Mouse (Mus musculus): ENCODE measurements around the gene Csf2. TPM values are rescaled to one million over a fixed set of nuclear protein-coding genes. Genes with fewer than 3 reads are reported as not detected.
"Not testable (repeated sequence)": the region's sequence is repeated elsewhere in the genome, so short reads cannot be mapped to it uniquely, and the experiment has no call there.

Gene Csf2
- 1.2 and 2.5 TPM in 2 replicates for polyA plus RNA-seq (2015; fragmentation: Nextera tagmentation; extraction: Ambion mirVana)

DNA sequence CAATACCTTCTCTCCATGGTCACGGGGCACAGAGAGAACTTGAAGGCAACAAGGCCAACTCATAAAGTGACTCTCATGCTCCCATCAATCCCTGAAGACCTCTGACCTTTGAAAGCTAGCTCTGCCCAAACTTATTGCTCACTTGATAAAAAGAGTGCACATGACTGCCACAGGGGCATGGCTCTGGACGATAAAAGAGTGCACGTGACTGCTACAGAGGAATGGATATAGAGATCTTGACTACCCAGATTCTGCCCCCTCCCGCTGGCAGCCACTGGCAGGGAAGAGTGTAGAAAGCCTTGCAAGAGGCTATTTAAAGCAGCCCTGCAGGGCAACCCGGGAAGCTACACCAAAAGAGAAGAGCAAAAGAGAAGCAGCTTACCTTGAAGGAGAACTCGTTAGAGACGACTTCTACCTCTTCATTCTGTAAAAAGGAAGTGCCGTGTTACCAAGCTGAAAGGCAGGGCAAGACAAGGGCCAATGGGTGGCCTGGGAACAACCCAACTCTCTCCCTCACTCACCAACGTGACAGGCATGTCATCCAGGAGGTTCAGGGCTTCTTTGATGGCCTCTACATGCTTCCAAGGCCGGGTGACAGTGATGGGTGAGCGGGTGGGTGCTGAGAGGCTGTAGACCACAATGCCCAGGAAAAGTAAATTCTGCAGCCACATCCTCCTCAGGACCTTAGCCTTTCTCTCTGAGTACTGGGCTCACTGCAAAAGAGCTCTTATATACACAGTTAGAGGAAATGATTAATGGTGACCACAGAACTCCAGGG is at the start of gene Csf2:
TSS of gene Csf2 (minus strand) at position 728 of the 778 bp plus-strand sequence.
- WGBS = 32% methylated on average over 11 of the region's 11 CpGs
- ATAC-seq (ENCODE audit: low read depth) = peak; percentile 18; the same call in 1 of the 2 replicates
- peak within 1 kb of the TSS; percentile 34 for H3K4me2 ChIP-seq (ENCODE audit: low read depth, low read length)

DNA sequence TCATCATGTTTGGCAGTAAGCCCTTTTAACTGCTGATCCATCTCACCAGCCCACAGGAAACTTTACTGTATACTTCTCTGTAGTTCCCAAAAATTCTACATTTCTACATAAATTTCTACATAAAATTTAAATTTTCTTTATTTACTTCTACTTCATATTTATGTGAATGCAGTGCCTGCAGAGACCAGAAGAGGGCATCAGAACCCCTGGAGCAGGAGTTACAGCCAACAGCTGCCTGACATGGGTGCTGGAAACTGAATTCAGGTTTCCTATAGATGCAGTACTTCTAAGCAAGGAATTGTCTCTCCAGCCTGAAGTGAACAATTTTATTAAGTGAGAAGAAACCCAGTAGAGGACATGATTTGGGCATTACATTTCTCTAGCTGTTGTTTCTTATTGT is 49.3 kb upstream of the Csf2 start:
- Histone ChIP-seq H3K27me3 (ENCODE audit: control insufficient read depth, insufficient read depth, low read depth, low read length) (no peaks in the 10 kb centered on the region; the same call in 1 of the 2 replicates), H3K36me3 (ENCODE audit: control insufficient read depth, insufficient read depth, low read length) (no peaks in the 10 kb centered on the region), H3K9ac (ENCODE audit: low read length) (no peak overlapping the region), H3K4me3 (ENCODE audit: low read length) (no peak overlapping the region), H3K4me2 (ENCODE audit: low read depth, low read length) (no peak overlapping the region), H3K4me1 (replicated peaks; ENCODE audit: control insufficient read depth, insufficient read depth, low read length) (no peaks in the 10 kb centered on the region), H3K27ac (ENCODE audit: low read length) (no peak overlapping the region), H3K9me3 (ENCODE audit: control insufficient read depth, low read length) (no peaks in the 10 kb centered on the region)
- ATAC-seq (ENCODE audit: low read depth) = no peak

More for the DNA sequence above, at the start of gene Csf2:
- no peak within 1 kb of the TSS for H3K9ac ChIP-seq (ENCODE audit: low read length)
- no peak within 1 kb of the TSS for H3K4me3 ChIP-seq (ENCODE audit: low read length)
- peak within 1 kb of the TSS; percentile 85 for H3K27ac ChIP-seq (ENCODE audit: low read length)
- H3K4me1 ChIP-seq (replicated peaks; ENCODE audit: control insufficient read depth, insufficient read depth, low read length) = peaks cover 33% of the 10 kb centered on the region
- H3K36me3 ChIP-seq (ENCODE audit: control insufficient read depth, insufficient read depth, low read length) = no peaks in the 10 kb centered on the region
- H3K27me3 ChIP-seq (ENCODE audit: control insufficient read depth, insufficient read depth, low read depth, low read length) = no peaks in the 10 kb centered on the region
- H3K9me3 ChIP-seq (ENCODE audit: control insufficient read depth, low read length) = no peaks in the 10 kb centered on the region

DNA sequence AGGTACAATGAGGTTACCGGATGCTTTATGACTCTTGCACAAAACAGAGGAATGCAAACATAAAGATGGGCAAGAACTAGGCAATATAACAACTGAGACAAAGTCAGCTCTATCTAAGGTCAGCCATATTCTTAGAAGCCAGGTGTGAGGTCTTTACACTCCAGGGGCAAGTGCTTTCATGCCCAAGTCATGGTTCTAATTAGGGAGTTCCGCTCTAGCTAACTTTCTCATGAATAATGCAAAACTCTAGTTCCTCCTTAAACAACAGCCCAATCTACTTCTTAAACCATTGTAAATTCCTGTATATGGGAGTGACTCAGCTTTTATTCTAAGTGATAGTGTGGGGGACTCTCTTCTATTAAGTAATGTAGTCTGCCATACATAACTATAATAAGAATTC is 48.0 kb upstream of the Csf2 start:
- not testable (repeated sequence) for ATAC-seq (ENCODE audit: low read depth); H3K9me3 ChIP-seq (ENCODE audit: control insufficient read depth, low read length)

DNA sequence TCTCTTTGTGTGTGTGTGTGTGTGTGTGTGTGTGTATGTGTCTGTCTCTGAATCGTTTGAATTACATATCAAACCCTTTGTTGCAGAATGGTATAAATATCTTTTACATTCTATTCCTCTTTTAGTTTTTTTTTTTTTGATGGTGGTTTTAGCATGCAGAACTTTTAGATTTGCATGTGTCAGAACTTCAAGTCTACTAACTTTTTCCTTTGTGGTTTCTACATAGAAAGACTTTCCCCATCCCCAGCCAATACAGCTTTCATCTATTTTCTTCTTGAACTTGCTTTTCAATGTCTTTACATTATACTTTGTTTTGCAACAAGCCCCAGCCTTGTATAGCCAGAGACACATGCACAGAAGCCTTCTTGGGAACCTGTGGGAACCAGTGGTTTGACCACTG is 47.3 kb upstream of the Csf2 start:
- no peak overlapping the region for H3K4me3 ChIP-seq (ENCODE audit: low read length)
- H3K36me3 ChIP-seq (ENCODE audit: control insufficient read depth, insufficient read depth, low read length) = no peaks in the 10 kb centered on the region
- WGBS = 90% methylated on average over 1 of the region's 1 CpGs
- H3K9ac ChIP-seq (ENCODE audit: low read length) = no peak overlapping the region
- H3K4me2 ChIP-seq (ENCODE audit: low read depth, low read length) = no peak overlapping the region
- ATAC-seq (ENCODE audit: low read depth) = no peak
- no peaks in the 10 kb centered on the region for H3K27me3 ChIP-seq (ENCODE audit: control insufficient read depth, insufficient read depth, low read depth, low read length)
- H3K9me3 ChIP-seq (ENCODE audit: control insufficient read depth, low read length) = no peaks in the 10 kb centered on the region
- no peaks in the 10 kb centered on the region for H3K4me1 ChIP-seq (replicated peaks; ENCODE audit: control insufficient read depth, insufficient read depth, low read length)
- no peak overlapping the region for H3K27ac ChIP-seq (ENCODE audit: low read length)

More for the DNA sequence above, 48.0 kb upstream of the Csf2 start:
- not testable (repeated sequence) for H3K4me1 ChIP-seq (replicated peaks; ENCODE audit: control insufficient read depth, insufficient read depth, low read length); H3K4me2 ChIP-seq (ENCODE audit: low read depth, low read length); H3K9ac ChIP-seq (ENCODE audit: low read length); H3K4me3 ChIP-seq (ENCODE audit: low read length); H3K36me3 ChIP-seq (ENCODE audit: control insufficient read depth, insufficient read depth, low read length); H3K27ac ChIP-seq (ENCODE audit: low read length); H3K27me3 ChIP-seq (ENCODE audit: control insufficient read depth, insufficient read depth, low read depth, low read length)
- WGBS = 90% methylated on average over 2 of the region's 2 CpGs

DNA sequence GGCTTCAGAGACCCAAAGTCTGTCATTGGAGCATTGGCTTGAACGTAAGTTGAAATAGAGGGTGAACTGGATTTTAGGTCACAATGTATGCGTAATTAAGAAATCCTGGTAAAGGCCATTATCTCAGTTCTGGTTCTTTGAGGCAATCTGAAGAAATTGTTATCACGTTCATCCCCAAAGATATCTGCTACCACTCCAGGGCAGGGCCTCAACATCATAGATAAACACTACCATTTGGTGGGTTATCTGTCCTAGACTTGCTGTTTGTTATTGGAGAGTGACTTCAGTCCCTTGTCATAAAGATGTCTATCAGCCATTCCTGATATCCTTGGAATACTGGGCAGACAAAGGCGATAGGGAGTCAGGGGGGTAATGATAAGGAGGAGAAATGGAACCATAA is 46.5 kb upstream of the Csf2 start:
- Histone ChIP-seq H3K9me3 (ENCODE audit: control insufficient read depth, low read length) (no peaks in the 10 kb centered on the region), H3K4me3 (ENCODE audit: low read length) (no peak overlapping the region), H3K36me3 (ENCODE audit: control insufficient read depth, insufficient read depth, low read length) (no peaks in the 10 kb centered on the region), H3K4me1 (replicated peaks; ENCODE audit: control insufficient read depth, insufficient read depth, low read length) (no peaks in the 10 kb centered on the region), H3K27me3 (ENCODE audit: control insufficient read depth, insufficient read depth, low read depth, low read length) (no peaks in the 10 kb centered on the region), H3K4me2 (ENCODE audit: low read depth, low read length) (no peak overlapping the region), H3K9ac (ENCODE audit: low read length) (no peak overlapping the region), H3K27ac (ENCODE audit: low read length) (no peak overlapping the region)
- WGBS = 77% methylated on average over 4 of the region's 4 CpGs
- ATAC-seq (ENCODE audit: low read depth) = no peak

DNA sequence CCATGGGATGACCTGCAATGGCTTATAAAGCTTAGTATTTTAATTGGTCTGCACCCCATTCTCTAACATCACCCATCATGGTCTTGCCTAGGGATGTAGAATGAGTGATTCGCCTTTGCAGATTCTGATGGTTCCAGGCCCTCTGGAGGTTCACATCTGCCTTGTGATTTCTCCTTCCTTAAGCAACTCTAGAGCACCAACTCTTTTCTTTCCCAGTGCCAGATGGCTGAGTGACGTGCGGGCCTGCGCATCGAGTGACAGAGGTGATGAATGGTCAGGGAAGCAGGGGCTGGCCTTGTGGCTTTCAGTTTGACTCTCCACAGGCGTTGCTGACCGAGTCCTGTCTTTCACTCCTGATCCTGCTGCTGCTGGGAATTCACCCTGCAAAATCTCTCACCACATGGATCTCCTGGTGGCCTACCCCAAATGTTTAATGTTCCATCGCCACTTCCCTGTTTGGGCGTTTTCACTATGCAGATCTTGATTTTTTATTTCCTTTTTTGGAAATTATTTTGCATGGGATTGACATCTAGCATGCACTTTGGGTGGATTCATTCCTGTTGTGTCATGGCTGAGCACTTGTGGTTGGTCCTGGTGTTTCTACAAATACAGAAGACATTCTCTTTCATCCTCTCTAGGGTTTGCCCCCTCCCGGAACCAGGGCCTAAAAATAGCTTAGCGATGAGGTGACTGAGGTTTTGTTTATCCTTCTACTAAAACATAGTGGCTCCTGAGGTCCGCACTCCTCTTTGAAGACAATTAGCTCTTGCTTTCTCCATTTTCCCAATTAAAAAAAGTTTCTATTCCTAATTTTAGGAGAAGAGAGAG is 44.7 kb upstream of the Csf2 start:
- Histone ChIP-seq H3K27me3 (ENCODE audit: control insufficient read depth, insufficient read depth, low read depth, low read length) (no peaks in the 10 kb centered on the region), H3K27ac (ENCODE audit: low read length) (no peak overlapping the region), H3K4me2 (ENCODE audit: low read depth, low read length) (no peak overlapping the region), H3K9ac (ENCODE audit: low read length) (no peak overlapping the region), H3K4me1 (replicated peaks; ENCODE audit: control insufficient read depth, insufficient read depth, low read length) (no peaks in the 10 kb centered on the region), H3K9me3 (ENCODE audit: control insufficient read depth, low read length) (no peaks in the 10 kb centered on the region), H3K4me3 (ENCODE audit: low read length) (no peak overlapping the region), H3K36me3 (ENCODE audit: control insufficient read depth, insufficient read depth, low read length) (no peaks in the 10 kb centered on the region)
- WGBS = 36% methylated on average over 12 of the region's 12 CpGs
- ATAC-seq (ENCODE audit: low read depth) = no peak

DNA sequence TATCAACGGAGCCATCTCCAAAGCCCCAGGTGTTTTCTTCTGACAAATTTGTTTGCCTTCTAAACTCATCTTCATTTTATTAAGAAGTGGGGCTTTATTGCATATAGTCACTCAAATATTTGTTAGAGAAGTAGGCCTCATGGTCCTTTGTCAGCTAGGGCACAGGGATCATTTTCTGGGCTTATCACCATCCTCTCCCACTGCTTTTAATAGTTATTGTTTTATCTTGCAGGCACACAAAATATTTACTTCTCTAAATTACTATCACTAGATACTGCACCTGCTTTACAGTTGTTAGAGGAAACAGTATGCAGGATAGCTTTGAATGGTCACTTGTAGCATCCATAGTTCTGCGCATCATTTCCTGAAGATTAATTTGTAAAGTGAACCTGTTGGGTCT is 42.7 kb upstream of the Csf2 start:
- no peak overlapping the region for H3K4me3 ChIP-seq (ENCODE audit: low read length)
- H3K36me3 ChIP-seq (ENCODE audit: control insufficient read depth, insufficient read depth, low read length) = no peaks in the 10 kb centered on the region
- 82% methylated on average over 2 of the region's 2 CpGs for WGBS
- no peak overlapping the region for H3K27ac ChIP-seq (ENCODE audit: low read length)
- H3K9me3 ChIP-seq (ENCODE audit: control insufficient read depth, low read length) = no peaks in the 10 kb centered on the region
- H3K4me2 ChIP-seq (ENCODE audit: low read depth, low read length) = no peak overlapping the region
- no peak for ATAC-seq (ENCODE audit: low read depth)
- H3K27me3 ChIP-seq (ENCODE audit: control insufficient read depth, insufficient read depth, low read depth, low read length) = no peaks in the 10 kb centered on the region
- H3K4me1 ChIP-seq (replicated peaks; ENCODE audit: control insufficient read depth, insufficient read depth, low read length) = no peaks in the 10 kb centered on the region
- no peak overlapping the region for H3K9ac ChIP-seq (ENCODE audit: low read length)

DNA sequence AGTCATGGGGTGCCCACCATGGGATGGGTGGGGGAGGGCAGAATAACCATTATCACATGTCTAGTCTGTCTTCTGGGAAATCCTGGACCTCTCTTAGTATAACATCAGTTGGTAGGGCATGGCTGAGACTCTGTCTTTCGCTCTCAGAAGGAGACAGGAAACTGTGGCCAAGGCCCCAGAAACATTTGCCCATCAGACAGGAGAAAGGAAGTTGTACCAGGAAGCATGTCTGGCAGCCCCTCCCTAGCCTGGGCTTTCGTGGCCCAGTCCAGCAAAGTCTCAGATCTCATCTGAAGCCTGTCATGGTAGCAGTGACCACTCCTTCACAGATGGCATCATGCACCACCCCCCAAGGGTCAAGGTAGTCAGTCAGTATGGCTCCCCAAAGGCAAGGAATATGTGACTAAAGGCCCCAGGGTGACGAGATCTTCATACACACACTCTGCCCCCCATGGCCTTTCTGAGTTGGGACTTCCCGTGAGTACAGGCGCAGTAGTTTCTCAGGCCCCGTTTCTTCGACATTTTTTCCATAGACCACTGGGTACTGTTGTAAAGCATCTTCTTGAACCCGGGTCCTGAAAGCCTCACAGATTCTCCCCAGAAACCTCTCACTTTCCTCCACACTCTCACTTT is 38.5 kb upstream of the Csf2 start:
- no peaks in the 10 kb centered on the region for H3K4me1 ChIP-seq (replicated peaks; ENCODE audit: control insufficient read depth, insufficient read depth, low read length)
- no peak overlapping the region for H3K4me3 ChIP-seq (ENCODE audit: low read length)
- no peak for ATAC-seq (ENCODE audit: low read depth)
- no peaks in the 10 kb centered on the region for H3K27me3 ChIP-seq (ENCODE audit: control insufficient read depth, insufficient read depth, low read depth, low read length)
- no peak overlapping the region for H3K27ac ChIP-seq (ENCODE audit: low read length)
- WGBS = 74% methylated on average over 8 of the region's 8 CpGs
- H3K36me3 ChIP-seq (ENCODE audit: control insufficient read depth, insufficient read depth, low read length) = no peaks in the 10 kb centered on the region
- no peak overlapping the region for H3K9ac ChIP-seq (ENCODE audit: low read length)
- H3K4me2 ChIP-seq (ENCODE audit: low read depth, low read length) = no peak overlapping the region
- no peaks in the 10 kb centered on the region for H3K9me3 ChIP-seq (ENCODE audit: control insufficient read depth, low read length)

DNA sequence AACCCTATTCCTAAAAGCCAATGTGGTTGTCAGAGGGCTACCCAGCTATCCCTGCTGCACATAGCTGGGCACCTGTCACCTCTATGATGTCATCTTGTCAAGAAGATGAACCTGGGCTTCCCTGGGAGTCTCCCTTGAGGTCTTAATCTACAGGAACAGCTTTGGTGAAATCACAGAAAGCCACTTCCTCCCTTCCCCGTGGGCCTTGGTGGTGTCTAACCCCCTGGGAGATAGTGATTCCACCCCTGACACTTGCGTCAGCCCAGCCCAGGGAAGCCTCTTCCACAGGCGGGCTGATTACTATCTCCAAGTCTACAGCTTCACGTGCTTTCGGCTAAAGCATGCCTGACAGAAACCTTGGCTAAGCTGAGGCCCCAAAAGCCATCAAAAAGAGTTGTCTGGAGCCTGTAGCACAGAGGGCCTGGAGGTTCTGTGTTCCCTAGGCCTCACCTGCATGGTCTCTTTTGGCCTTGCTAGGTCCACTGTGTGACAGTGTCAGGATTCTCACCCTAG is 22.0 kb upstream of the Csf2 start:
- no peaks in the 10 kb centered on the region for H3K27me3 ChIP-seq (ENCODE audit: control insufficient read depth, insufficient read depth, low read depth, low read length)
- no peak overlapping the region for H3K27ac ChIP-seq (ENCODE audit: low read length)
- H3K9me3 ChIP-seq (ENCODE audit: control insufficient read depth, low read length) = no peaks in the 10 kb centered on the region
- no peak overlapping the region for H3K4me2 ChIP-seq (ENCODE audit: low read depth, low read length)
- no peaks in the 10 kb centered on the region for H3K36me3 ChIP-seq (ENCODE audit: control insufficient read depth, insufficient read depth, low read length)
- no peaks in the 10 kb centered on the region for H3K4me1 ChIP-seq (replicated peaks; ENCODE audit: control insufficient read depth, insufficient read depth, low read length)
- no peak for ATAC-seq (ENCODE audit: low read depth)
- 64% methylated on average over 5 of the region's 5 CpGs for WGBS
- no peak overlapping the region for H3K9ac ChIP-seq (ENCODE audit: low read length)
- H3K4me3 ChIP-seq (ENCODE audit: low read length) = no peak overlapping the region
